Mouse (Mus musculus): ENCODE results near the gene Ccdc189.
"Not testable (repeated sequence)": the region's sequence is repeated elsewhere in the genome, so short reads cannot be mapped to it uniquely, and the experiment has no call there.

Gene Ccdc189

DNA sequence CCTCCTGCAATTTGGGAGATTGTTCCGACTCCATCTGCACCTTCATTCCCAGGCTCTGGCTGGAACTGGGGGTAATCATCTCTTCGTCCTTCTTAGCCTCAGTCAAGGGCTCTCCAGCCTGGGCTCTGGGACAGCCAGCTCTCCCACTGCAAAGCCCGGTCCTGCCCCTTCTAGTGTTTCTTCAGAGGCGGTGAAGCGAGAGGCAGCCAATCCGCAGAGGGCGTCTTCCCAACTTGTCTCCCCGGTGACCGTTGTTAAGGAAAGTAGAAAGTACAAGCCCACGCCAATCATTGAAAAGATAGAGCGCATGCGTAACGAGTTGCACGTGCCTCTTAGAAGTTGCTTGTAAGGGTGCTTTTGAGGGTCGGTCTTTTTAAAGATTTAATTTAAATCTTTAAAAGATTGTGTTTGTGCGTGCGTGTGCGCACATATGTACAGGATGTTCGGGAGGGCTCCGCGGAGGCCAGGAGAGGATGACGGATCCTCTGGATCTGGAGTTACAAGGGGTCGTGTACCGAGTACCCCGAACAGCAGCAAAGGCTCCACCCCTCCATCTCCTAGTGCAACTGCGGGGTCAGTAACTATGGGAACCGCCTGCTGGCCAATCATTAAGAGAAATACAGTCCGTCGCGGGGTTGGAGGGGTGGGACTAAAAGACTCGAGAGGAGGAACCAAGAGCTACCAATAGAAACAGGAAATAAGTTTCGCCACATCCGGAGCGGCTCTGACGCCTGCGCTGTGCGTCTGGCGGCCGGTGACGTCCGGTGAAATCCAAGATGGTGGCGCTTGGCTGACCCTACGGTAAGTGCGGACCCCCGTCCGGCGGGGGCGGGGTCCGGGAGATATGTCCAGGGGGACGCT lies at the start of gene Ccdc189, which contains the start of gene Rnf40:
Ccdc189 (minus strand) TSS at position 585 of the 861 bp plus-strand sequence.
Rnf40 (plus strand) TSS at position 757 of the 861 bp plus-strand sequence.
- DNase-seq (ENCODE audit: low read depth, low spot score), result peak; percentile 95

DNA sequence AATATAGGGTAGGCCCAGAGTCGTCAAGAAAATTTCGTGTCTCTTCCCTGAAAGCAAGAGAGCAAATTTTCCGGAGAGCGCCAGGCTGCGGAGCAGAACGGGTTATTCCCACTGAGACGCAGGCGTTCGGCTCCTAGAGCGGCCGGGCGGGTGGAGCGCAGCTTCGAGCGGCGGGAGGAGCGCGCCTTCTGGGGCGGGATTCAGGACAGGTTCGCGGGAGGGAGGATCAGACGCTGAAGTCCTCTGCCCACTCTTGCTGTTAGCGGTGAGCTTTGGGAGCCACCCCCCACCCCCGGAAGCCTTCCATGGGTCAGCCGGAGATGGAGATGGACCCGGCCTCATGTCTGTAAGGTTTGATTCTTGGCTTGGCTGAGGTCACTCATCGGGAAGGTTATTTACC lies 48.6 kb upstream of the Ccdc189 start:
- DNase-seq (ENCODE audit: low read depth, low spot score), result no peak

GRCm38 (mm10) chr7:127631416-127631815 lies 43.0 kb upstream of the Ccdc189 start:
- no peak for DNase-seq (ENCODE audit: low read depth, low spot score)

DNA sequence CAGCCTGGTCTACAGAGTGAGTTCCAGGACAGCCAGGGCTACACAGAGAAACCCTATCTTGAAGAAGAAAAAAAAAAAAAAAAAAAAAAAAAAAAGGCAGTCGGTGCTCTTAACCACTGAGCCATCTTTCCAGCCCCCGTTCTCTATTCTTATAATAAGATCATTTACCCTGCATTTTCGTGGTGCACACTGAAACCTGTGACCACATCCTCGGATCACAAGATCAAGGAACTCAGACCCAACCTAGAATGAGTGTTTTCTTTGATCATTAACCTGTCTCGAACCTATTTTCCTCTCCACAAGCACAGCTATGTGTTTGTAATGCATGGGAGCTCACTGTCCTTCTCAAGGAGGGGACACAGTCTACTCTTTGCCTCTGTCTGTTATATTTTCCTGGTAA lies 40.3 kb upstream of the Ccdc189 start:
- no peak for DNase-seq (ENCODE audit: low read depth, low spot score)

- DNase-seq (ENCODE audit: low read depth, low spot score), result peak; percentile 76
These were observed 38.1 kb upstream of the Ccdc189 start for GRCm38 (mm10) chr7:127626471-127626870.

- DNase-seq (ENCODE audit: low read depth, low spot score), result no peak
These were observed 37.6 kb upstream of the Ccdc189 start for GRCm38 (mm10) chr7:127626039-127626438.

- DNase-seq (ENCODE audit: low read depth, low spot score), result not testable (repeated sequence)
These were observed 30.0 kb upstream of the Ccdc189 start for GRCm38 (mm10) chr7:127618402-127618801.

DNA sequence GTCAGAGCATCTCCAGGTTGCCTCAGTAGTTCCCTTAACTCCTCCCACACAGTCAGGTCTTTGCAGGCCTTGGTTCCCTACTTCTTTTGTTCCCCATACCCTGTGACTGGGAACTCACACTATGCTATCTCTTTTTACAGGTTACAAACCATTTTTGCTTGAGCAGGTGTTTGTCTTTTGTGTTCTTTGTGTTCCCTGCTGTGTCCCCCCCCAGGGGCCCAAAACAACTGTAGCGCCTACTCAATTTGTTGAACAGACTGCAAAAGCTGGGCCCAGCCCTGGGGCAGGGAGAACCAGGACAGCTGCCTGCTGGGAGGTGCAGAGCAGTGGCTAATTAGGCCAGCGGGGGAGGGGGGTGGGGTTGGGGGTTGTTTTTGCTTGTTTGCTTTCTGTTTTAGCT lies 29.6 kb upstream of the Ccdc189 start:
- no peak for DNase-seq (ENCODE audit: low read depth, low spot score)

DNA sequence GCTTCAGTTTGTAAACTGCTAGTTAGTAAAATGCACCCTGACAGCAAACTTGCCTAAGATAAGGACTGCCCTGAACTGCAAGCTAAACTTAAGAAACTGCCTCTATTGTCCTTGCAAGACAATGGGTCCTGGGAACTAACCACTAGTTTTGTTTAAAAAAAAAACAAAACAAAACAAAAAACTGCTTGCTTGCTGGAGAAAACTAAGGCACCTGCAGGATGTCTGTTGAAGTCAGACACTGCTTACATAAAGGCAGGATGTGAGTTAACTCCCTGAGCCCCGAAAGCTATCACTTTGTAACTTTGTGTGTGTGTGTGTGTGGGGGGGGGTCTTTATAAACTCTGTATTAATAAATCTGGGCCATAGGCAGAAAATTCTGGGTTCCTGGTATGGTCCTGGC lies 28.5 kb upstream of the Ccdc189 start:
- DNase-seq (ENCODE audit: low read depth, low spot score), result no peak

DNA sequence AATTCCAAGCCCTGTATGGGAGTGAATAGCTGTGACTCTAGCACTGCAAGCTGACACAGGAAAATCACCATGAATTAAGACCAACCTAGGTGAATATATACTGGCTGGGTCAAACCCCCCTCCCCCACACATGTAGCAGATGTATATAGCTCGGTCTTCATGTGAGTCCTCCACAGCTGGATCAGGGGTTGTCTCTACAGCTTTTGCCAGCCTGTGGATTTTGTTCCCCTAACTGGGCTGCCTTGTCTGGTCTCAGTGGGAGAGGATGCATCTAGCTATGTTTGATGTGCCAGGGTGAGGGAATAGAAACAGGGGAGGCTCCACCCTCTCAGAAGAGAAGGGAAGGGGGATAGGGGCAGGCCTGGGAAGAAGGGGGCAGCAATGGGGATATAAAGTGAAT lies 27.9 kb upstream of the Ccdc189 start:
- DNase-seq (ENCODE audit: low read depth, low spot score), result no peak

DNA sequence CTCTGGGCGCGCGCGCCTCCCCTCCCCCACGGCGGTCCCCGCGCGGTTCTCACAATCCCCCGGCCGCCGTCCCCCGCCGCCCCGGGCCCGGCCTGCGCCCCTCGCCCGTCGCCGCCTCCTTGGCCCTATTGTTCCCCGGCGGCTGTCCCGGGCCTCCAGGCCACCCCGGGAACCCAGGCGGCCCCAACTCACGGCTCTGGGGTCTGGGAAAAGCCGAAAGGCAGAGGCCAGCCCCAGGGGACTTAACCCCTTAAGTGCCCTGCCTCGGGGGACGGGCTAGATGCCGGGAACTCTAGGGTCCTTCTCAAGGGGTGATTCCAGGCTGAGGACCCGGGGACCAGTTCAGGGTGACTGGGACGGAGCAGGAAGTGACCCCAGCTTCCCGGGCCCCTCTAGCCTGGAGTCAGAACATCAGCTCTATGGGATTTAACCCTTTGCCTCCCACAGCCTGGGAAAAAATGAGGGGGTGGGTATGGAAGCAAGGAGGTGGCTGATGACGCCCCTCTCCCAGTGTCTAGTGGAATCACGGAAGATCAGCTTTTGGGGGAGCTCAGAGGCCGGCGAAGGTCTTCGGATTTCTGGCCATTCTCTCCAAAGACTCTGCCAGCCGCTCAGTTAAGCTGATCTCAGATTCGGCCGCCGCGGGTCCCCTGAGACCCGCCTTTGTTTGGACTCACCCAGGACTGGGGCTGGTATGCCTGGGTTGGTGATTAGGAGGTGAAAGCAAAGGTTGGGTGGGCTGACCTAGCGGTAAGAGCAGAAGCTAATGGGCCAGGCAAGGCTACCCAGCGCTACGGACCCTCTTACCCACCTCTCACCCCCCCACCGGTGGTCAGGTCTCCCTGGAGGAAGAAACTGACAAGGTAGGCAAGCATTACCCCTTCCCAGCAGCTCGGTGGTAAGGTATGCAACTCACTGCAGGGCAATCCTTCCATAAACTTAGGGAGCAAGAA lies 26.8 kb upstream of the Ccdc189 start, which contains the start of gene Zfp629:
Zfp629 (minus strand) TSS at position 907 of the 953 bp plus-strand sequence.
- no peak for DNase-seq (ENCODE audit: low read depth, low spot score)

GRCm38 (mm10) chr7:127614511-127614890 lies 26.1 kb upstream of the Ccdc189 start:
- no peak for DNase-seq (ENCODE audit: low read depth, low spot score)

- DNase-seq (ENCODE audit: low read depth, low spot score), result no peak
These were observed 25.7 kb upstream of the Ccdc189 start for GRCm38 (mm10) chr7:127614091-127614490.

DNA sequence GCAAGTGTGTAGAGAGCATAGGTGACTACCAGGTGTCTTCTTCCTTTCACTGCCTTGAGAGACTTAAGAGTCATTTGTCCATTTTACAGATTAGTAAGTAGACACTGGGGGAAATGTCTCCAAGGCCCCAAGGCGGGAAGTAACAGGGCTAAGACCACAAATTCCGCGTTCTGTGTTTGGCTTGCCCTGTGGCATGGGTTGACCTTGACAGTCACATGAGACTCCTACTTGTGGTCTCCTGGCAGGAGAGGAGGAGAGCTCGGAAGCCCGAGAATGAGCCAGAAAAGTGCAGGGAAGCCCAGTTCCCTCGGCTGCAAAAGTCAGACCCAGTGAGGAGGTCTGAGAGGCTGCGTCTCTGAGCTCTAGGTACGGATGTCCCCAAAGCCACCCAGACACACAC lies 25.1 kb upstream of the Ccdc189 start:
- DNase-seq (ENCODE audit: low read depth, low spot score), result no peak

GRCm38 (mm10) chr7:127611561-127611960 lies 23.2 kb upstream of the Ccdc189 start:
- no peak for DNase-seq (ENCODE audit: low read depth, low spot score)

DNA sequence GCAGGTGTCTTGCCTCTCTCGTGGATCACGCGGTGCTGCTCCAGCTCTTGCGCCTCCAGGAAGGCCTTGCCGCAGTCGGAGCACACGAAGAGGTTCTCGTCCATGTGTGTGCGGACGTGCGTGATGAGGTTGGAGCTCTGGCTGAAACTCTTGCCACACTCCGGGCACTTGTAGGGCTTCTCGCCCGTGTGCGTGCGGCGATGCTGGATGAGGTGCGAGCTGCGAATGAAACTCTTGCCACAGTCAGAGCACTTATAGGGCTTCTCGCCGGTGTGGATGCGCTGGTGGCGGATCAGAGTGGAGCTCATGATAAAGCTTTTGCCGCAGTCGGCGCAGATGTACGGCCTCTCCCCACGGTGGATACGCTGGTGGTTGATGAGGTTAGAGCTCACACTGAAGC lies 22.6 kb upstream of the Ccdc189 start:
- no peak for DNase-seq (ENCODE audit: low read depth, low spot score)

GRCm38 (mm10) chr7:127607150-127607549 lies 18.8 kb upstream of the Ccdc189 start:
- no peak for DNase-seq (ENCODE audit: low read depth, low spot score)

DNA sequence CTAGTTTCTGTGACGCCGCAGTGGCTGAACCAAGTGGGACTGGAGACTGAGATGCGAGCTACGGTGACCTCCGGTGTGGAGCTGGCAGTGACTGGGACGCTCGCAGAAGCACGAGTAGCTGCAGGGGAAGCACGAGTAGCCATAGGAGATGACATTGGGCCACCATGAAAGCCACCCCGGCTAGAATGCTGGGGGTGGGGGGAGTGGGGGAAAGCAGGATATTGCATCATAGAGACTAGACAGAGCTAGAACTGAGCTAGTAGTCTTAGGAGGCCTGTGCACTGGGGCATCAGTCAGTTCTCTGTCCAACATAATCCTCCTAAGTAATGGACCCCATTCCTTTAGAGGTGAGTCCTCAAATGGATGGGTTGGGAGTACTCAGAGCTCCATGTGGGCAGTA lies 15.9 kb upstream of the Ccdc189 start:
- DNase-seq (ENCODE audit: low read depth, low spot score), result no peak

- DNase-seq (ENCODE audit: low read depth, low spot score), result no peak
These were observed 14.5 kb upstream of the Ccdc189 start for GRCm38 (mm10) chr7:127602903-127603302.

- no peak for DNase-seq (ENCODE audit: low read depth, low spot score)
These were observed 13.3 kb upstream of the Ccdc189 start for GRCm38 (mm10) chr7:127601735-127602134.

DNA sequence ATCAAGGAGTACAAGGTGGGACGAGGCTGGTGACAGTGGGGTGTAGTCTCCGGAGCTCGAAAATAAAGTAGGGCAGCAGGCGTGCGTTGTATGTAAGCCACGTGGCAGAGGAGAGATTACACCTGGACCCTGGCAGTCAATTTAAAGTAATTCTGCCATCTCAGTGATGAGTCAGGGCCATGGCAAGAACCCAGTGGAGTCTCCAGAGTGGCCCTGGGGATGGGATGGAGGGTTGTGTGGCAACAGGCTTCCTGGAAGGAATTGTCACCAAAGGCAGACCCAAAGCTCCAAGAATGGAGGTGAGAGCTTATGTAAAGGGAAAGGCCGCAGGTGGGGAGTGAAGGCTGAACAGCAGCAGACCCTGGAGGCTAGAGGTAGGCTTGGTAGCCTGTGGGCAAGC lies 12.2 kb upstream of the Ccdc189 start:
- DNase-seq (ENCODE audit: low read depth, low spot score), result no peak

- DNase-seq (ENCODE audit: low read depth, low spot score), result no peak
These were observed 8.4 kb upstream of the Ccdc189 start for GRCm38 (mm10) chr7:127596747-127597146.
